Comparison of ENCODE assay signal across 12 mouse cellular contexts in genomic region chr12:9978494-9979112, GRCm38 (mm10).
A peak's percentile ranks its signal among the peaks of the same experiment; 100 is the strongest.
DNase-seq lines count a peak whose midpoint lies in the region; ATAC-seq and TF ChIP-seq lines count a peak whose summit lies in the region.
"Had no signal": no experiment of that assay in that cellular context is flagged by ENCODE, and none has a peak within 500 bp of the region (broad histone marks: within the 10 kb centered on the region; RNA-seq: fewer than 3 reads in every experiment).

No protein-coding gene starts in this region.

- no peaks in the 10 kb centered on the region for H3K9me3 ChIP-seq in hindbrain, embryonic 15.5 days
- no peaks in the 10 kb centered on the region for H3K9me3 ChIP-seq in hindbrain, embryonic 12.5 days (replicated peaks)
- H3K9me3 ChIP-seq: embryonic facial prominence, embryonic 12.5 days; neural tube, embryonic 12.5 days had no signal

- DNase-seq in brain, adult 2 months (ENCODE audit: low read depth, low spot score) = peak; percentile 59
- peak; percentile 38 for DNase-seq in layer of hippocampus, adult 9-11 months
- no peak for DNase-seq in gastrocnemius, postnatal 4 days (ENCODE audit: low spot score in 2 of 2)
- no peak for DNase-seq in spleen, adult 12 weeks (ENCODE audit: low spot score)
- no peak for DNase-seq in c-Kit-positive CD71-positive TER-119-positive erythroid progenitor cells, embryonic 14.5 days (ENCODE audit: low spot score)
- DNase-seq: kidney, postnatal 36 days had no signal

- no peak overlapping the region for H3K4me2 ChIP-seq in hindbrain, embryonic 15.5 days
- no peak overlapping the region for H3K4me2 ChIP-seq in hindbrain, embryonic 12.5 days (replicated peaks)
- H3K4me2 ChIP-seq: embryonic facial prominence, embryonic 12.5 days; neural tube, embryonic 12.5 days had no signal

- no peaks in the 10 kb centered on the region for H3K79me3 ChIP-seq in C2C12 (ENCODE audit: low read depth)

- H3K4me3 ChIP-seq in hindbrain, embryonic 15.5 days = no peak overlapping the region
- H3K4me3 ChIP-seq in hindbrain, embryonic 12.5 days = no peak overlapping the region
- H3K4me3 ChIP-seq in C2C12 (ENCODE audit: insufficient read depth, poor library complexity, severe bottlenecking) = no peak overlapping the region
- H3K4me3 ChIP-seq: embryonic facial prominence, embryonic 12.5 days; neural tube, embryonic 12.5 days had no signal

- H3ac ChIP-seq in C2C12 (ENCODE audit: control insufficient read depth, insufficient read length, low read depth) = no peak overlapping the region

- no peak overlapping the region for H3K9ac ChIP-seq in hindbrain, embryonic 15.5 days
- H3K9ac ChIP-seq in hindbrain, embryonic 12.5 days = no peak overlapping the region
- H3K9ac ChIP-seq: embryonic facial prominence, embryonic 12.5 days; liver, embryonic 14.5 days; neural tube, embryonic 12.5 days had no signal

- H3K79me2 ChIP-seq in C2C12 (ENCODE audit: control insufficient read depth, insufficient read depth) = no peaks in the 10 kb centered on the region

- H3K36me3 ChIP-seq in hindbrain, embryonic 15.5 days = no peaks in the 10 kb centered on the region
- no peaks in the 10 kb centered on the region for H3K36me3 ChIP-seq in hindbrain, embryonic 12.5 days
- no peaks in the 10 kb centered on the region for H3K36me3 ChIP-seq in C2C12 (ENCODE audit: control insufficient read depth, insufficient read depth)
- H3K36me3 ChIP-seq: embryonic facial prominence, embryonic 12.5 days; neural tube, embryonic 12.5 days had no signal

- no peak overlapping the region for H3K27ac ChIP-seq in hindbrain, embryonic 15.5 days (replicated peaks)
- no peak overlapping the region for H3K27ac ChIP-seq in hindbrain, embryonic 12.5 days
- H3K27ac ChIP-seq: embryonic facial prominence, embryonic 12.5 days; liver, embryonic 14.5 days; neural tube, embryonic 12.5 days had no signal

- 44% methylated on average over 3 of the region's 3 CpGs for WGBS in hindbrain, embryonic 15.5 days
- WGBS in hindbrain, embryonic 12.5 days = 68% methylated on average over 3 of the region's 3 CpGs

- H3K27me3 ChIP-seq in hindbrain, embryonic 15.5 days = no peaks in the 10 kb centered on the region
- H3K27me3 ChIP-seq in hindbrain, embryonic 12.5 days = no peaks in the 10 kb centered on the region
- no peaks in the 10 kb centered on the region for H3K27me3 ChIP-seq in C2C12 (ENCODE audit: control insufficient read depth, insufficient read depth, insufficient read length)
- H3K27me3 ChIP-seq: embryonic facial prominence, embryonic 12.5 days; neural tube, embryonic 12.5 days had no signal

- ATAC-seq in hindbrain, embryonic 15.5 days (ENCODE audit: low FRiP score, low read depth) = peak; percentile 79
- ATAC-seq in hindbrain, embryonic 12.5 days (ENCODE audit: low FRiP score) = no peak

- H3K4me1 ChIP-seq in hindbrain, embryonic 15.5 days (replicated peaks) = no peaks in the 10 kb centered on the region
- no peaks in the 10 kb centered on the region for H3K4me1 ChIP-seq in hindbrain, embryonic 12.5 days
- H3K4me1 ChIP-seq: neural tube, embryonic 12.5 days had no signal

- TF ChIP-seq CTCF in C2C12 (IDR thresholded peaks at IDR 0.05; ENCODE audit: control insufficient read depth, insufficient read depth, insufficient read length) = no peak

TF ChIP-seq in C2C12, 6 proteins besides CTCF, POLR2A, EP300 and RAD21:
- TF ChIP-seq MYOG (IDR thresholded peaks at IDR 0.05; ENCODE audit: control insufficient read depth, extremely low read depth, insufficient read length) (no peak), CEBPB (IDR thresholded peaks at IDR 0.05; ENCODE audit: low read depth) (peak; percentile 32), MAX (IDR thresholded peaks at IDR 0.05) (peak; percentile 22), MYOD1 (IDR thresholded peaks at IDR 0.05; ENCODE audit: control insufficient read depth, insufficient read length, low read depth) (no peak)
TF ChIP-seq in C2C12: peak in this region for 2.

Comparison
In these comparisons a context has a peak if more than half of its experiments do, and no peak if none do; other contexts are left out.
1. DNase-seq: peak in brain, adult 2 months (single experiment) and layer of hippocampus, adult 9-11 months (single experiment); none in gastrocnemius, postnatal 4 days (0 of 2), spleen, adult 12 weeks (single experiment) and c-Kit-positive CD71-positive TER-119-positive erythroid progenitor cells, embryonic 14.5 days (single experiment).